Mouse (Mus musculus) midbrain, embryonic 13.5 days (tissue): ENCODE measurements around the gene Zfp541. TPM values are rescaled to one million over a fixed set of nuclear protein-coding genes. Genes with fewer than 3 reads are reported as not detected.

ENCODE experiments used
- ATAC-seq: fragments of 200-750 bp; cut with Nextera tagmentation; 2 replicates; pipeline ENCODE4 v1.8.0; 2017; ENCODE audit warnings: mild to moderate bottlenecking, moderate TSS enrichment, moderate library complexity
- H3K27ac ChIP-seq: fragments of 300-500 bp; sonication (generic); 2 replicates; pipeline ENCODE4 v1.5.1; 2015; ENCODE audit warnings: inconsistent platforms, mild to moderate bottlenecking, moderate library complexity
- H3K27me3 ChIP-seq: fragments of 300-500 bp; sonication (generic); 2 replicates; pipeline ENCODE4 v1.6.1; 2015; ENCODE audit warnings: mild to moderate bottlenecking, inconsistent platforms
- H3K36me3 ChIP-seq: fragments of 300-500 bp; sonication (generic); 2 replicates; pipeline ENCODE4 v1.6.1; 2015; ENCODE audit warnings: mild to moderate bottlenecking, inconsistent platforms
- H3K4me1 ChIP-seq: fragments of 300-500 bp; sonication (generic); replicated peaks from 2 replicates; pipeline ENCODE4 v1.6.1; 2015; ENCODE audit warnings: inconsistent platforms
- H3K4me2 ChIP-seq: fragments of 300-500 bp; sonication (generic); replicated peaks from 2 replicates; pipeline ENCODE4 v1.6.1; 2015; ENCODE audit warnings: moderate library complexity, mild to moderate bottlenecking, inconsistent platforms
- H3K4me3 ChIP-seq: fragments of 300-500 bp; sonication (generic); replicated peaks from 2 replicates; pipeline ENCODE4 v1.5.1; 2015; ENCODE audit warnings: mild to moderate bottlenecking, inconsistent platforms
- H3K9ac ChIP-seq: fragments of 300-500 bp; sonication (generic); replicated peaks from 2 replicates; pipeline ENCODE4 v1.6.1; 2015; ENCODE audit warnings: mild to moderate bottlenecking, inconsistent platforms
- H3K9me3 ChIP-seq: fragments of 300-500 bp; sonication (generic); 2 replicates; pipeline ENCODE4 v1.6.1; 2016; ENCODE audit warnings: mild to moderate bottlenecking, inconsistent platforms
- WGBS: fragments of 180-500 bp; shearing (Covaris S2); methylation state at CpG from one replicate; pipeline ENCODE4 v1.1.7; 2015; 5-methylcytosine and 5-hydroxymethylcytosine counted together
- polyA plus RNA-seq: library from polyadenylated mRNA; unstranded; fragments of >200 nt; fragmentation: Nextera tagmentation; extraction: Ambion mirVana; gene quantifications from 2 replicates; pipeline ENCODE4 v1.2.1, GENCODE M21; 2015

The Zfp541 gene
- polyA plus RNA-seq, 1 experiment from 2014 or later: not detected

DNA sequence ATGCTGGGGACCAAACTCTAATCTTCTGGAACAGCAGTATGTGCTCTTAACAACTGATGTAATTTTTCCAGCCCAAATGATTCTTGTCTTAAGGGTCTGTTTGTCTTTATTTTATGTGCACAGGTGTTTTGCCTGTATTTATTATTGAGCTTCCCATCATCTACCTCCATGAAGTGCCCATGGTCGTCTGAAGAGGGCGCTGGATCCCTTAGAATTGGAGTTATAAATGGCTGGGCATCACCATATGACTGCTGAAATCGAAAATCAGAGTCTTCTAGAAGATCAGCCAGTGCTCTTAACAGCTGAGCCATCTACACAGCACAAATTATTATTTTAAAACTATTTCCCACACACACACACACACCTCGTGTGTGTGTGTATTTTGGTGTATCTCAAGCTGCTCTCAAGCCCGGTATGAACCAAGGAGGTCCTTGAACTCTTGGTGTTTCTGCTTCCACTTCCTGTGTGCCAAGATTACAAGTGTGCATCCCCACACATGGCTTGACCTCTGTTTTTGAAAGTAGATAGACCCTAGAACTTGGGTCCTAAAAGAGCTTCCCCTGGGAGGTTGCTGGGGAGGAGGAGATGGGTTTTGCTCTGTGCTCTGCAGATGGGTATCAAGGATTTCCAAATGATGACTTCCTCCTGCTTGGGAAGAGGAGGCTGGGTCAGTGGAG lies 5.0 kb upstream of the Zfp541 start:
- Histone ChIP-seq H3K4me2 (no peak overlapping the region), H3K9me3 (no peaks in the 10 kb centered on the region; the same call in 1 of the 2 replicates), H3K9ac (no peak overlapping the region), H3K36me3 (no peaks in the 10 kb centered on the region), H3K27me3 (peaks cover 33% of the 10 kb centered on the region), H3K4me3 (no peak overlapping the region), H3K27ac (no peak overlapping the region), H3K4me1 (peaks cover 11% of the 10 kb centered on the region)
- no peak for ATAC-seq
- 29% methylated on average over 5 of the region's 5 CpGs for WGBS

DNA sequence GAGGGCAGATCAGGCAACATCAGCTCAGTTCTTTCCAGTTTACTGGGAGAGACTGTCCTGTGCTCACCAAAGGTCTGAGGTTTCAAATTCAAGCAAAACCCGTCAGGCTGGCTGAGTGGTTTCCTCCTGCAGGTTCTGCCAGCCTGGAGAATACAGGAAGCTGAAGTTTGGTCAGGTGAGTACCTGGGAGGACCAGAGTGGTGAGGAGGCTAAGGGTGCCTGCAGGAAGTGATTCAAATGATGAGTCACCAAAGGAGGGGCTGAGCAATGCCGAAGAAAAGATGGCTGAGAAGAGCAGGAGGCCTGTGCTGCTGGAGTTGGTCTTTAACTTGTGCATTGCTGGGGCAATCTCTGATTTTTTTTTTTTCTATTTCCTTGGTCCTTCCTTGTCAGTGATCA lies 4.5 kb upstream of the Zfp541 start:
- peaks cover 38% of the 10 kb centered on the region for H3K27me3 ChIP-seq
- H3K27ac ChIP-seq: no peak overlapping the region
- no peak for ATAC-seq
- no peaks in the 10 kb centered on the region; the same call in 1 of the 2 replicates for H3K9me3 ChIP-seq
- H3K36me3 ChIP-seq: no peaks in the 10 kb centered on the region
- H3K4me1 ChIP-seq: peaks cover 5% of the 10 kb centered on the region
- H3K4me3 ChIP-seq: no peak overlapping the region
- H3K4me2 ChIP-seq: no peak overlapping the region
- H3K9ac ChIP-seq: no peak overlapping the region
- WGBS: 73% methylated on average over 2 of the region's 2 CpGs

DNA sequence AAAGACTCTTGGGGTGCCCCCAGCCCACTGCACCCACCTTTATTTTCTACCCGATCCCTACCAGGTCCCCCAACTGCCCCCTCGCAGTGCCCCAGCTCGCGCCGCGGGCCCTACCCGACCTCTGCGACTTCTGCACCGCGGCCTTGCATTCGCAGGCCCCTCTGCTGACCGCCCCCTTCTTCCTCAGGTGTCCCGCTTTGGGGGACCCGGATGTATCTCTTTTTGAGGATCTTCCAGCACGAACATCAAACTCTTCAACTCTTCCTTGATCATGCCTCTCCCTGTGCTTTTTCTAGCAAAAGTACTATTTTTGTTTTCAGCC lies 446 bp downstream of the Zfp541 start:
- Histone ChIP-seq H3K9ac (no peak overlapping the region), H3K9me3 (no peaks in the 10 kb centered on the region; the same call in 1 of the 2 replicates), H3K36me3 (no peaks in the 10 kb centered on the region), H3K27me3 (peaks cover 47% of the 10 kb centered on the region), H3K4me3 (no peak overlapping the region), H3K4me2 (no peak overlapping the region), H3K27ac (no peak overlapping the region), H3K4me1 (no peaks in the 10 kb centered on the region)
- 79% methylated on average over 15 of the region's 15 CpGs for WGBS
- ATAC-seq: no peak

DNA sequence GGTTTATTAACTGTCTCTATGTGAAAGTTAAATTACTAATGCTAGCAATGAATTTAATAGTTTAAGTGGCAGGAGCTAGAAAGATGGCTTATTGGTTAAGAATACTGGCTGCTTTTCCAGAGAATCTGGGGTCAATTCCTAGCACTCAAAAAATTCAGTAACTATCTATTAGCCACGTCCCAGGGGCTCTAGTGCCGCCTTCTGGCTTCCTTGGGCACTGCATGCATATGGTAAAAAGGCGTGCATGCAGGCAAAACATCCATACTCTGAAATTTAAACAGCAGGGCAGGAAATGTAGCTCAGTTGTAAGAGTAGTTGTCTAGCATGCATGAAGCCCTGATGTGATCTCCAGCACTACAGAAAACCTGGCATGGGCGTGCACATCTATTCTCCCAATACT lies 1.9 kb downstream of the Zfp541 start:
- Histone ChIP-seq H3K9ac (no peak overlapping the region), H3K36me3 (no peaks in the 10 kb centered on the region), H3K4me2 (no peak overlapping the region), H3K4me3 (no peak overlapping the region), H3K9me3 (no peaks in the 10 kb centered on the region; the same call in 1 of the 2 replicates), H3K4me1 (no peaks in the 10 kb centered on the region), H3K27me3 (peaks cover 41% of the 10 kb centered on the region), H3K27ac (no peak overlapping the region)
- ATAC-seq: no peak
- 26% methylated on average over 4 of the region's 4 CpGs for WGBS

DNA sequence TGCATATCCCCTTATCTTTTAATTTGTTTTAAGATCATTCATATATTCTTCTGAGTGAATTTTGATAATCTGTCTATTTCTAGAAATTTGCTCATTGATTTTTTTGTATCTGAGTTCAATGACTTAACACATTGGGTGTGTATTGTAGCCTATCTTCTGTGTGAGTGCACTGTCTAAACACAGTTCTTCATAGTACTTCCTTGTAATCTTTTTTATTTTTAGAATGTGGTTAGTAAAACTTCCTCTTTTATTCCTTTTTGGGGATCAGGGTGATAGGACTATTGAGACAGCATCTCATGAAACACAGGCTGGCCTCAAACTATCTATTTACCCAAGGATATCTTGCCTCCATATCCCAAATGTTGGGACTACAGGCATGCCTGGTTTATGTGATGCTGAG lies 9.2 kb downstream of the Zfp541 start:
- H3K9ac ChIP-seq: no peak overlapping the region
- H3K27ac ChIP-seq: no peak overlapping the region
- H3K9me3 ChIP-seq: no peaks in the 10 kb centered on the region
- no peak overlapping the region for H3K4me2 ChIP-seq
- no peaks in the 10 kb centered on the region for H3K4me1 ChIP-seq
- 0 out of 2 replicates have a peak, but pooled peaks cover 3% of the 10 kb centered on the region for H3K27me3 ChIP-seq
- H3K4me3 ChIP-seq: no peak overlapping the region
- ATAC-seq: no peak
- no peaks in the 10 kb centered on the region for H3K36me3 ChIP-seq

DNA sequence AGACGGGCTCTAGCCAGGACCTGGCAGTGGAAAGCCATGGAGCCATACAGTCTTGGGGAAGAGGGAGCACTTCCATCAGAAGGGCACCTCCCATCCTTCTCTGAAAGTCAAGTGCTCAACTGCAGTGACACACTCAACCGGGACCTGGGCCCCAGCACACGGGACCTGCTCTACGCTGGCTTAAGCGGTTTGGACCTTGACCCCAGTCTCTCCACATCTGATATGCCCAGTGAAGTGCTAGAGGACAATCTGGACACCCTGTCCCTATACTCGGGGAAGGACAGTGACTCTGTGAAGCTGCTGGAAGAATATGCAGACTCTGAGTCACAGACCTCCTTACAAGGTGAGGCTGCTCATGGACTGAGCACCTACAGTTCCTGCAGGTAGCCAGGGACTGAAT lies 10.3 kb downstream of the Zfp541 start:
- no peak overlapping the region for H3K4me2 ChIP-seq
- no peaks in the 10 kb centered on the region for H3K9me3 ChIP-seq
- H3K4me3 ChIP-seq: no peak overlapping the region
- 85% methylated on average over 6 of the region's 6 CpGs for WGBS
- H3K27ac ChIP-seq: no peak overlapping the region
- ATAC-seq: no peak
- H3K27me3 ChIP-seq: 0 out of 2 replicates have a peak, but pooled peaks cover 3% of the 10 kb centered on the region
- H3K9ac ChIP-seq: no peak overlapping the region
- no peaks in the 10 kb centered on the region for H3K36me3 ChIP-seq
- no peaks in the 10 kb centered on the region for H3K4me1 ChIP-seq

DNA sequence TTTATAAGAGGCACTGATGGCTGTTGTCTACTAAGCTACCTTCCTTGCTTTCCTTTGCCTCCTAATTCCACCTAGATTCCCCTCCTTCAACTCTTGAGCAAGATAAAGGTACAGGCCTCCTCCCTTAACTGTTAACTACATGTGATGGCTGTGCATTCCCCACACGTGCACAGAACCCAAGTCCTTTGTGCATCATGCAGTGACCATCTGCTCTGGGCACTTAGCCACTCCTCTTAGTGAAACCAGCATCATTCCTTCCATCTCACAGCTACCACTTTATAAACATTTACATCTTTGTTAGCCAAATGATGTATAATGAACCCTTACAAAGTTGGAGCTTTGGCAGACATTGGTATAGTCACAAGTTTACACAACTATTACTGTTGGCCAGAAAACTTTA lies 18.3 kb downstream of the Zfp541 start:
- Histone ChIP-seq H3K9ac (no peak overlapping the region), H3K4me3 (no peak overlapping the region), H3K4me2 (no peak overlapping the region), H3K9me3 (no peaks in the 10 kb centered on the region), H3K36me3 (no peaks in the 10 kb centered on the region), H3K27ac (no peak overlapping the region), H3K27me3 (peaks cover 6% of the 10 kb centered on the region; the same call in 1 of the 2 replicates), H3K4me1 (no peaks in the 10 kb centered on the region)
- ATAC-seq: no peak
- WGBS: 76% methylated on average over 1 of the region's 1 CpGs

DNA sequence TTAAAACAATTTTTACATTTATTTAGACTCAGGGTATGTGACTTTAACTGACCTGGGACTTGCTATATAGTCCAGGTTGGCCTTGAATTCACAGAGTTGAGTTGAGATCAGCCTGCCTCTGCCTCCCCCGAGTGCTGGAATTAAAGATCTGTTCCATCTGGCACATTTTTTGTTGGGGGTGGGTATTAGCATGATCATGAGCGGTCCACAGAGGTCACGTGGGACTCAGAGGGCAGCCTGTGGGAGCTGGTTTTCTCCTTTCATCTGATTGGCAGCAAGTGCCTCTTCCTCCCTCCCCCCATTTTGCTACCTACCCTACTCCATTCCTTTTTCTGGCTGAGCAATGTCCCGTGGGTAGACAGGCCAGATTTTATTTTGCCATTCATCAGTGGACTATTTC lies 19.0 kb downstream of the Zfp541 start:
- no peaks in the 10 kb centered on the region for H3K4me1 ChIP-seq
- H3K4me2 ChIP-seq: no peak overlapping the region
- no peak for ATAC-seq
- 69% methylated on average over 4 of the region's 4 CpGs for WGBS
- no peak overlapping the region for H3K9ac ChIP-seq
- H3K27me3 ChIP-seq: peaks cover 6% of the 10 kb centered on the region; the same call in 1 of the 2 replicates
- H3K9me3 ChIP-seq: no peaks in the 10 kb centered on the region
- H3K27ac ChIP-seq: no peak overlapping the region
- no peak overlapping the region for H3K4me3 ChIP-seq
- H3K36me3 ChIP-seq: no peaks in the 10 kb centered on the region

DNA sequence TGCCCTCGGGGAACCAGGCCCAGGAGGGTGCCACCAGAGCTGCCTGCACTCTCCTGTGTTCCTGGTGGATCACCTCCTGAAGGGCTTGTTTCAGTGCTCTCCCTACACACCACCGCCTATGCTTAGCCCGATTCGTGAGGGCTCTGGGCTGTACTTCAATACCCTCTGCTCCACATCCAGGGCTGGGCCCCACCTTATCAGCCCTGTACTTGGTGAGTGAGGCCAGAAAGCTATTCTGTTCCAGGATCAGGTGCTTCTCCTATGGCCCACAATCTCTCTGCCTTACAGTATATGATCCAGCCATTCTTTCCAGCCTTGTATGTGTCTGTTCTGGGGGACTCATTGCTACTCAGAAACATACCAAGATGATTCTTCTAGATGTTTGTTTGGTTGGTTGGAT lies 21.7 kb downstream of the Zfp541 start:
- no peak for ATAC-seq
- 58% methylated on average over 4 of the region's 4 CpGs for WGBS
- H3K4me1 ChIP-seq: no peaks in the 10 kb centered on the region

DNA sequence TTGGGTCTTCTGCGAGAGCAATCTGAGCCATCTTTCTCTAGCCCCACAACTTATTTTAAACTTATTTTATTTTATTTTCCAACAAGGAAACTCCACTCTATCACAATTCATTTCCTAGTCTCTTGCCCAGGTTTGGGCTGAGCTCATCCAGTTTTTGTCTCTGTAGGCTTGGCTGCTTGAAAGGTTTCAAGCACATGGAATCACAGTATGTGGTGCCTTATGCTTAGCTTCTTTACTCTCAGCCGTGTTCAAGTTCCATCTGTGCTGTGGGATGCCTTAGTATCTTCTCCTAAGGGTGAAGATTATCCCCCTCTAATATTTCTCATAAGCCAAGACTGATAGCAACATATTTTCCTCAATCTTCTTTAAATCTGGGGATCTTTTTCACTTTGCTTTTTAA lies 26.0 kb downstream of the Zfp541 start:
- H3K9ac ChIP-seq: no peak overlapping the region
- no peak overlapping the region for H3K4me2 ChIP-seq
- H3K4me1 ChIP-seq: no peaks in the 10 kb centered on the region
- H3K9me3 ChIP-seq: no peaks in the 10 kb centered on the region
- 83% methylated on average over 2 of the region's 2 CpGs for WGBS
- H3K36me3 ChIP-seq: no peaks in the 10 kb centered on the region
- no peak overlapping the region for H3K27ac ChIP-seq
- peaks cover 6% of the 10 kb centered on the region for H3K27me3 ChIP-seq
- H3K4me3 ChIP-seq: no peak overlapping the region
- ATAC-seq: no peak

More for the DNA sequence above, 21.7 kb downstream of the Zfp541 start:
- Histone ChIP-seq H3K27ac (no peak overlapping the region), H3K27me3 (peaks cover 6% of the 10 kb centered on the region; the same call in 1 of the 2 replicates), H3K4me2 (no peak overlapping the region), H3K9me3 (no peaks in the 10 kb centered on the region), H3K4me3 (no peak overlapping the region), H3K36me3 (no peaks in the 10 kb centered on the region), H3K9ac (no peak overlapping the region)

DNA sequence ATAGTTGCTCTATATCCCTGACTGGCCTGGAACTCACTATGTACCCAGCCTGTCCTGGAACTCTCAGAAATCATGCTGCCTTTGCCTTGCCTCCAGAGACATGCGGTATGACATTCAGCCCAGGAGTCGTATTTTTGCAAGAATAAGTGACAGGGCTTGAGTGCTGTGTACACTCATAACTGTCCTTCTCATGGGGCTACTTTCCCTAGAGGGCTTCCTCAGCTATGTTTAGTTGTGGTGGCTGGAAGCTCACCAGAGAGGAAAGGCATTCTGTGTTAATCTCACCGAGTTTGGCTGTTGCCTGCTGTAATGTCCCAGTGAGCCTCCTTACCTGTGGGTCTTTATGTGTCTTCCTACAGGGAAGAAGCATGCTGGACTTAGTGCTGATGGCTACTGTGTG lies 33.0 kb downstream of the Zfp541 start:
- Histone ChIP-seq H3K9ac (no peak overlapping the region), H3K36me3 (no peaks in the 10 kb centered on the region), H3K4me1 (peaks cover 11% of the 10 kb centered on the region), H3K4me3 (no peak overlapping the region), H3K27ac (no peak overlapping the region), H3K9me3 (no peaks in the 10 kb centered on the region), H3K4me2 (no peak overlapping the region), H3K27me3 (peaks cover 11% of the 10 kb centered on the region; the same call in 1 of the 2 replicates)
- no peak for ATAC-seq
- 76% methylated on average over 3 of the region's 3 CpGs for WGBS

DNA sequence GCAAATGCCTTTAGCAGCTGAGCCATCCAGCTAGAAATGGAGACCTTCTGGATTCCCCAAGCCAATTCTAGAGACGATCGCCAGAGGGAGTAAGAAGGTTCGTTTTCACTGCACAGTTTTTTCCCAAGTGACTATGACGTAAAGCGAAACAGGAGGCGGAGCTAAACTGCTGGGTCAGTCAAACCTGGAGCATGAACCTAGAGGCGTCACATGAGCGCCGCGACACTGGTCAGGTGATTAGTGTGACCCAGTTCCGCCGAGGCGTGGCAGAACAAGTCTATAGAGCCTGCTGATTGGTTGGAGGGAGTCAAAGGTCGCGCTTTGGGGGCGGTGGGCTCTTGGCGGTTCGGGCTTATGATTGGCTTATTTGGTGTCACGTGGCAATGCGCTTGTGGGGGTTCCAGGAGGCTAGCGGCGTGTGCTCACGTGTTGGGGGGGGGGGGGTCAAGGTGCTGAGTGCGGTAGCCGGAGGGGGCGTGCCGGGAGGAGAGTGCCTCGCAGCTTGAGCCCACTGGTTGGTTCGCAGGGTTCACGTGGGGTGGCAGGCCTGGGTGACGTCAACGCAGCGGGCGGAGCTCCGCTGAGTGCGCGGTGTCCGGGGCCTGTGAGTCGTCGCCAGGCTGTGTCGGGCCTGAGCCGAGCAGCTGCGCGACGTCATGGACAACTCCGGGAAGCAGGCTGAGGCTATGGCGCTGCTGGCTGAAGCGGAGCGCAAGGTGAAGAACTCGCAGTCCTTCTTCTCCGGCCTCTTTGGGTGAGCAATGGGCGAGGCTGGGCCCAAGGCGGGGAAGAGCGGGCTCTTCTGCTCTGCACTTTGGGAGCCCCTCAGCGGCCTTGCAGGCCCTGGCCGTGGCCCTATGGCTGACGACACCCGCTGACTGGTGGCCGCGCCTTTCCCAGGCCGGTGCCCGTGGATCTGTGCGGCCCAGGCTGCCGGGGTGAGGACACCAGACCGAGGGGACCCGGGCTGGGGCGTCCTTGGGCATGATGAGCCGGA lies 36.7 kb downstream of the Zfp541 start, which contains the start of gene Napa:
Napa (plus strand) TSS at position 438 of the 997 bp plus-strand sequence.
- ATAC-seq: peak; percentile 98
- WGBS: under 1% methylated on average over 68 of the region's 68 CpGs
- Histone ChIP-seq H3K4me3 (peak within 1 kb of the TSS; percentile 96), H3K4me1 (peaks cover 47% of the 10 kb centered on the region), H3K27ac (peak within 1 kb of the TSS; percentile 80), H3K9me3 (no peaks in the 10 kb centered on the region), H3K4me2 (peak within 1 kb of the TSS; percentile 96), H3K36me3 (peaks cover 25% of the 10 kb centered on the region), H3K27me3 (peaks cover 11% of the 10 kb centered on the region; the same call in 1 of the 2 replicates), H3K9ac (peak within 1 kb of the TSS; percentile 100)
